Mouse (Mus musculus): ENCODE measurements around the gene Cela3a. TPM values are rescaled to one million over a fixed set of nuclear protein-coding genes. Genes with fewer than 3 reads are reported as not detected.
"Not testable (repeated sequence)": the region's sequence is repeated elsewhere in the genome, so short reads cannot be mapped to it uniquely, and the experiment has no call there.

Cela3a gene
- polyA plus RNA-seq, 1 experiment = not detected

- 31% methylated on average over 5 of the region's 5 CpGs for WGBS
- H3K27ac ChIP-seq (ENCODE audit: insufficient read depth, low read depth, low read length) = no peak overlapping the region
- peak; percentile 81 for TF ChIP-seq CTCF (conservative IDR thresholded peaks at IDR 0.05; ENCODE audit: insufficient read depth, insufficient read length, low read depth, low read length)
- TF ChIP-seq POLR2A (IDR thresholded peaks at IDR 0.05; ENCODE audit: low read depth, low read length) = no peak
- H3K27me3 ChIP-seq (replicated peaks; ENCODE audit: control insufficient read depth, insufficient read depth, low read length) = no peaks in the 10 kb centered on the region
- no peak overlapping the region for H3K4me3 ChIP-seq (ENCODE audit: insufficient read depth, low read depth, low read length)
- H3K4me1 ChIP-seq (ENCODE audit: control insufficient read depth, insufficient read depth, low read length) = peaks cover 3% of the 10 kb centered on the region; the same call in 1 of the 2 replicates
- H3K36me3 ChIP-seq (ENCODE audit: control insufficient read depth, insufficient read depth, low read length) = no peaks in the 10 kb centered on the region
- peak; percentile 73 for DNase-seq
These were observed 34.0 kb upstream of the Cela3a start for GRCm38 (mm10) chr4:137443625-137444024.

GRCm38 (mm10) chr4:137441332-137441731, 31.7 kb upstream of the Cela3a start:
- no peaks in the 10 kb centered on the region for H3K27me3 ChIP-seq (replicated peaks; ENCODE audit: control insufficient read depth, insufficient read depth, low read length)
- WGBS = 91% methylated on average over 4 of the region's 4 CpGs
- no peak overlapping the region for H3K27ac ChIP-seq (ENCODE audit: insufficient read depth, low read depth, low read length)
- TF ChIP-seq CTCF (conservative IDR thresholded peaks at IDR 0.05; ENCODE audit: insufficient read depth, insufficient read length, low read depth, low read length) = no peak
- TF ChIP-seq POLR2A (IDR thresholded peaks at IDR 0.05; ENCODE audit: low read depth, low read length) = no peak
- no peaks in the 10 kb centered on the region for H3K4me1 ChIP-seq (ENCODE audit: control insufficient read depth, insufficient read depth, low read length)
- H3K4me3 ChIP-seq (ENCODE audit: insufficient read depth, low read depth, low read length) = no peak overlapping the region
- H3K36me3 ChIP-seq (ENCODE audit: control insufficient read depth, insufficient read depth, low read length) = no peaks in the 10 kb centered on the region
- no peak for DNase-seq

- 91% methylated on average over 8 of the region's 8 CpGs for WGBS
- TF ChIP-seq POLR2A (IDR thresholded peaks at IDR 0.05; ENCODE audit: low read depth, low read length) = no peak
- no peak for TF ChIP-seq CTCF (conservative IDR thresholded peaks at IDR 0.05; ENCODE audit: insufficient read depth, insufficient read length, low read depth, low read length)
- no peaks in the 10 kb centered on the region for H3K36me3 ChIP-seq (ENCODE audit: control insufficient read depth, insufficient read depth, low read length)
These were observed 29.3 kb upstream of the Cela3a start for GRCm38 (mm10) chr4:137438842-137439241.

GRCm38 (mm10) chr4:137436979-137437669, 27.5 kb upstream of the Cela3a start:
- Histone ChIP-seq H3K36me3 (ENCODE audit: control insufficient read depth, insufficient read depth, low read length) (no peaks in the 10 kb centered on the region), H3K4me3 (ENCODE audit: insufficient read depth, low read depth, low read length) (no peak overlapping the region), H3K4me1 (ENCODE audit: control insufficient read depth, insufficient read depth, low read length) (no peaks in the 10 kb centered on the region), H3K27ac (ENCODE audit: insufficient read depth, low read depth, low read length) (no peak overlapping the region), H3K27me3 (replicated peaks; ENCODE audit: control insufficient read depth, insufficient read depth, low read length) (no peaks in the 10 kb centered on the region)
- DNase-seq = no peak
- 92% methylated on average over 8 of the region's 8 CpGs for WGBS
- TF ChIP-seq POLR2A (IDR thresholded peaks at IDR 0.05; ENCODE audit: low read depth, low read length) (no peak), CTCF (conservative IDR thresholded peaks at IDR 0.05; ENCODE audit: insufficient read depth, insufficient read length, low read depth, low read length) (no peak)

More at GRCm38 (mm10) chr4:137438842-137439241, 29.3 kb upstream of the Cela3a start:
- DNase-seq = no peak
- no peak overlapping the region for H3K27ac ChIP-seq (ENCODE audit: insufficient read depth, low read depth, low read length)
- no peaks in the 10 kb centered on the region for H3K4me1 ChIP-seq (ENCODE audit: control insufficient read depth, insufficient read depth, low read length)
- H3K27me3 ChIP-seq (replicated peaks; ENCODE audit: control insufficient read depth, insufficient read depth, low read length) = no peaks in the 10 kb centered on the region
- no peak overlapping the region for H3K4me3 ChIP-seq (ENCODE audit: insufficient read depth, low read depth, low read length)

GRCm38 (mm10) chr4:137432700-137433550, 23.3 kb upstream of the Cela3a start:
- not testable (repeated sequence) for H3K36me3 ChIP-seq (ENCODE audit: control insufficient read depth, insufficient read depth, low read length); H3K4me1 ChIP-seq (ENCODE audit: control insufficient read depth, insufficient read depth, low read length); H3K27ac ChIP-seq (ENCODE audit: insufficient read depth, low read depth, low read length); DNase-seq; H3K27me3 ChIP-seq (replicated peaks; ENCODE audit: control insufficient read depth, insufficient read depth, low read length); H3K4me3 ChIP-seq (ENCODE audit: insufficient read depth, low read depth, low read length)
- WGBS = 71% methylated on average over 10 of the region's 10 CpGs

DNA sequence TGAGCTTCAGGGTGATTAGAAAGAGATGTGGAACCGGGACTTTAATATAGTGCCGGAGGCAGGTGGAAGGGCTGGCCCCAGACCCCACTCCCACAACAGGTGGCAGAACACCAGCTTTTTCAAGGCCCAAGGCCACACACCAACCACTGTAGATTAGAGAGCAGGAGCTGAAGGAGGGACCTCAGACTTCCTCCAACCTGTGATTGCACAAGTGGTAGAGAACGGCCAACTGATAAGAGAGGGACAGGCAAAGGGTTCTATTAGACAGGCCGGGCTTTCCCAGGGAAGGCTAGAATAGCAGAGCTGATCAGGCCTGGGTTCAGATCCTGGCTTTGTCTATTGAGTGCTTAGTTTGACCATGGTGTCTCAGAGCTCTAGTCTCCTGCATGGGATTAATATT, 20.9 kb upstream of the Cela3a start, which contains the start of gene Cela3b:
Gene Cela3b, minus strand, starts transcription at position 39 of the 400 bp plus-strand sequence.
- Histone ChIP-seq H3K36me3 (ENCODE audit: control insufficient read depth, insufficient read depth, low read length) (no peaks in the 10 kb centered on the region), H3K27ac (ENCODE audit: insufficient read depth, low read depth, low read length) (no peak within 1 kb of the TSS), H3K4me3 (ENCODE audit: insufficient read depth, low read depth, low read length) (no peak within 1 kb of the TSS), H3K27me3 (replicated peaks; ENCODE audit: control insufficient read depth, insufficient read depth, low read length) (no peaks in the 10 kb centered on the region), H3K4me1 (ENCODE audit: control insufficient read depth, insufficient read depth, low read length) (no peaks in the 10 kb centered on the region)
- 90% methylated on average over 4 of the region's 4 CpGs for WGBS
- TF ChIP-seq POLR2A (IDR thresholded peaks at IDR 0.05; ENCODE audit: low read depth, low read length) (no peak), CTCF (conservative IDR thresholded peaks at IDR 0.05; ENCODE audit: insufficient read depth, insufficient read length, low read depth, low read length) (no peak)
- DNase-seq = no peak

All from kidney, adult 2 months (tissue).